Mouse (Mus musculus) cerebellum, adult 11 months (tissue): ENCODE data around the gene Ankrd45.
"Not testable (repeated sequence)": the region's sequence is repeated elsewhere in the genome, so short reads cannot be mapped to it uniquely, and the experiment has no call there.

Experiments used
- DNase-seq: peaks from one replicate; pipeline ENCODE4 v3.0.0; 2022

Ankrd45 gene

DNA sequence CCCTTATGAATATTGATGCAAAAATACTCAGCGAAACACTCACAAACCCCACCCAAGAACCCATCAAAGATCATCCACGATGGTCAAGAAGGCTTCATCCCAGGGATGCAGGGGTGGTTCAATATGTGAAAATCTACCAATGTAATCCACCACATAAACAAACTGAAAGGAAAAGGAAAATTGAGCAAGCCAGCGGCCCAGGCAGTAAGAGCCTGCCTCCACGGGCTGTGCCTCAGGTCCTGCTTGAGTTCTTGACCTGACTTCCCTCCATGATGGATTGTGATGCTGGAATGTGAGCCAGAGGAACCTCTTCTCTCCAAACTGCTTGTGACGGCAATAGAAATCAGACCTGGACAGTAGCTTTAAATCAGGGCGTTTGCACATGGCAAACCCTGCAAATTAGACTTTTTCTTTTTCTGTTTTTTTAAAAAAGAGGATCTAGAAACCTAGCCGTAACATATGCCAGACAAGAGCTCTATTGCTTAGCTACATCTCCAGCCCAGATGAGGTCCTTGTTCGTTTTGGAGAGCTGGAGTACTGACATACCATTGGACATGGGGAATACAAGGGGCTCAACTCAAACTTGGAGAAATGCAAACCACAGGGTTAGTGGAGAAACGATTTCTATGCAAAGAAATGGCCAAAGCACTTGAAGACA lies 47.9 kb downstream of the Ankrd45 start:
- DNase-seq: no peak

GRCm38 (mm10) chr1:161195541-161196351 lies 53.3 kb downstream of the Ankrd45 start:
- peak; percentile 58 for DNase-seq

- not testable (repeated sequence) for DNase-seq
These were observed 53.9 kb downstream of the Ankrd45 start for GRCm38 (mm10) chr1:161196364-161196763.

- no peak for DNase-seq
These were observed 57.4 kb downstream of the Ankrd45 start for GRCm38 (mm10) chr1:161199856-161200255.

DNA sequence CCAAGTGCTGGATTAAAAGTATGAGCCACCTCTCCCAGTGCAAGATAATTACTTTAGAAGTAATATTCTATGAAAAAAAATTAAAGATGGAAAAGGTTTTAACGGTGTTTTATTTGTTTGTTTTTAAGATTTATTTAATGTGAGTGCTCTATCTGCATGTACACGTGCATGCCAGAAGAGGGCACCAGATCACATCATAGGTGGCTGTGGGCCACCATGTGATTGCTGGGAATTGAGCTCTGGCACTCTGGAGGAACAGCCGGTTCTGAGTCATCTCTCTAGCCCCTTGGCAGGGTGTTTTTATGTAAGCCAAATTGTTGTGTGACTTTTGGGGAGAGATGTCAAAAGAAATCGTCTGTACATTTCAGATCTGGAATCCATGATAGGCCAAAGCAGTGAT lies 72.0 kb downstream of the Ankrd45 start:
- no peak for DNase-seq

DNA sequence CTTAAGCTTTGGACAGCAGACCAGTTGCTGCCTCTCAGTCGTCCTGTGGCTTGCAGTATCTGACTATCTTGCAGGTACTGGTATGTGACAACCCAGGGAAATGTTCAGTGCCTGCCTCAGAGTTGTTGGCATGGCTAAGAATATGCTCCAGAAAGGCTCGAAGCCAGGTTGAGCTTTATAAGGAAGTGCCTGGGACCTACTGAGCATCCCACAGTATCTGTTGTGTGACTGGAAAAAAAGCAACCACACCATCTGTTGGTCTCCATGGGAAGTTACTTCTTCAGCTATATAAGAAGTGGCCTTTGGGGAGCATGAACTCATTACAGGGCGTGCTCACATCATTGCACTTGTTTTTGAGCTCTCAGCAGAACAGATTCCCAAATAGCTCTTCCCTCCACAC lies 77.3 kb downstream of the Ankrd45 start:
- DNase-seq: no peak
